Mouse (Mus musculus) frontal cortex, postnatal 25 days (tissue): ENCODE measurements around the gene Gna15.

Source experiments
- DNase-seq, 2 experiments: peaks; one replicate each; pipeline ENCODE4 v3.0.0; 2022; ENCODE audit warnings: low spot score in 2 of 2

Gna15 gene

GRCm38 (mm10) chr10:81467670-81468235 lies 56.3 kb downstream of the Gna15 start:
- DNase-seq, result no peak

DNA sequence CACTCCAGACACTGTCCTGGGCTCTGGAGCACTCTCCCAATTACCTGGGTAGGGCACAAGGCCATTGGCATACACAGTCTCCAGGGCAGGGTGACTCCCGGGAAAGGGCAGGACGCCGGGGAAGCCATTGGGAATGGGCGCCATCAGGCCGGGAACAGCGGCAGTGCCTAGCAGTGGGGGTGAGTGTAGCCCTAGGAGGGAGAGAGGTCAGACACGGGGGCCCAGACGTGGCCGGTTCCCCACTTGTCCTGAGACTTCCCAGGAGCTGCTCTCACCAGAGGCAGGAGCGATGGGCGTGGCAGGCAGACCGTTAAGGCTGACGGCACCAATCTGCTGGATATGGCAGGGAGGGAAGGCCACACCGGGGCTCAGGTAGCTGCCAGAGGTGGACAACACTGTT lies 57.1 kb downstream of the Gna15 start:
- DNase-seq, result no peak

GRCm38 (mm10) chr10:81466066-81466465 lies 58.0 kb downstream of the Gna15 start:
- peak in 1 of 2 experiments; percentile 4 for DNase-seq

- peak in 1 of 2 experiments; percentile 6 for DNase-seq
Observed at GRCm38 (mm10) chr10:81465265-81465645, 58.8 kb downstream of the Gna15 start.

DNA sequence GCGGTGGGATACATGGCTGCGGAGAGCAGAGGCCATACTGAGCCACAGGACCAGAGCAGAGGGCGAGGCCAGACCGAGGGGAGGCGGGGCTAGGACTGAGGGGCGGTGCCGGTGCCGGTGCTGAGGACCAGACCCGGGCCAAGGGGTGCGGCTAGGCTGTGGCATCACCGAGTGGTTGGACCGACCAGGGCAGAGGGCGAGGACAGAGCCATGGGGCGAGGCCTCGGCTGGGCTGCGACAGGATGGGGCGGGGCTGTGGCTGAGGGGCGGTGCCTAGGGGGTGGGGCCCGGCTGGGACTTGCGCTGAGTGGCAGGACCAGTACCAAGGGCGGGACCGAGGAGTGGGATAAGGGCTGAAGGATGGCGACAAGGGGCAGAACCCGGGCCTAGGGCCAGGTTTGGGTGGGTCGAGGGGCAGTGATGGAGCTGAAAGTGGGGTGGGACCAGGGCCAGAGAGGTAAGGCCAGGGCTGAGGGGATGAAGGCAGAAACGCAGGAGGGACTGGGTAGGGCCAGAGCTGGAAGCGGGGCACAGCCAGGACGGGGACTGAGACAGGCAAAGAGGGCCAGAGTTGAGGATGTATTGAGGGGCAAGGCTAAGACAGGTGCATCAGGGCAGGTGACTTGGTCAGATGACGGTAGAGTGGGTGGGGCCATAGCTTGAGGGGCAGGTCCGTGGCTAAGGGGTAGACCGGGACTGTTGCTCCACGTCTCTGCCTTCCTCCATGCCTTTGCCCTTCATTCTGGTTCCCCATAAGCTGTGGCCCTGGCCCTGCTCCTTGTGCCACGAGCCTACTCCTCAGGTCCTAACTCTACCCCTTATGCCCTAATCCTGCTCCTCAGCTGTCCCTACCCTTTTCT lies 59.4 kb downstream of the Gna15 start:
- peak; percentile 4 to 14 for DNase-seq

DNA sequence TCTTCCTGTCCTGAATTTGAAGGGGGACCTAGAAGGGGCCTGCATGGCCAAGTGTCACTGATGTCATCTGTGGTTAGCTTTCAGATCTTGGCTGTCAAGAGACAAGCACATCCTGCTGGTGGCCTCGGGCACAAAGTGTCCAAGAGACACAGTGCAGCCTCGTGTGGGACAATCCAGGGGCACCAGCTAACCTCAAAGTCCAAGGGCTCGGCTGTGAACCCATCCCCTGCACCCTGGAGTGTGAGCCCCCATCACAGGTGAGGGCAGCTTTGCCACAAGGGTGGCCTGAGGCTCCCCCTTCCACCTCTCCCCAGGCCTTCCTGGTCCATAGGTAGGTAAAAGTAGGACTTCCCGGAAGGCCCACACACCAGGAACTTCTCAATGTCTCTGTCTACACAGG lies 60.5 kb downstream of the Gna15 start:
- DNase-seq, result peak; percentile 2 to 6

- peak; percentile 4 to 7 for DNase-seq
Observed at GRCm38 (mm10) chr10:81462917-81463316, 61.1 kb downstream of the Gna15 start.

DNA sequence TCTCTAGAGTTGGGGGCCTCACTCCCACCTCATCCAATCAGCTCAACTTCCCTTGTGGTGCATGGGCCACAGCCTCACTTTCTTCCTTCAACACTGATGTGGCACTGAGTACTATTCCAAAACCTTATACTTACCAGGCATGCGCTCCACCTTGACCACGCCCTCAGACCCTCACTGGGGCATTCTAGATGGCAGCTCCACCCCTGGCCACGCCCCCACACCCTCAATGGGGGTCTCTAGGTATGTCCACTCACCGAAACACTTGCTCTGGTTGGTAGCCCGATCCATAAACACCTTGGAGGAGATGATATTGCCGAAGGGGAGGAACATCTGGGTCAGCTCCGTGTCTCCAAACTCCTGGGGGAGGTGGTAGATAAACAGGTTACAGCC lies 61.6 kb downstream of the Gna15 start:
- DNase-seq, result peak in 1 of 2 experiments; percentile 4

DNA sequence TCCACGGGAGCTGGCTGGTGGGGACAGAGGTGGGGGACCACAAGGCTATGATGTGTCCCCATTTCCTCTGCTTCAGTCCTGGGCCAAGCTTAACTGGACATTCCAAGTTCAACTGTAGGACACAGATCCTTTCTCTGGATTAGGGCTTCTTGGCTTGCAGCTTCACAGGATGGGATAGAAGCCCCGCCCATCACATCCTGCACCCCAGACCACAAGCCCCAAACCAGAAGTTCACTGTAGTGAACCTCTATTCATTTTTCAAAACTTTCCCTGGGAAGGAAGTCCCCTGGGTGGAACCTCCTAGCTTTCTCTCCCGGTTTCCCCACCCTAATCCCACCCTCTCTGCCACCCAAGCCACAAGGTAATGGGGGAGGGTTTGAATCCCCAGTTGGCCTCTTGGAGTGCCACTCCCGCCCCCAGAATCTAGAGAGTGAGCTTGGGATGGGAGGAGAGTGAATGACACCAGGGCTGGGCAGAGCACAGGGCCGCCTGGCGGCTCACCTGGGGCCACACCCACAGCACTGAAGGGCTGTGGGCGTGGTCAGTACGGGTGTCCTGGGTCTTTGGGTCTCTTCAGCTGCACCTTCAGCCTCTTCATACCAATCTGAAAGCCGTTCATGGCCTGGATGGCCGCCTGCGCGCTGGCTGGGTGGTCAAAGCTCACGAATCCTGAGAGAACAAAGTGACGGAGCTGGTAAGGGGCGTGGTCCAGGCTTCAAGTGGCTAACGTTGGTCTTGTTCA lies 62.2 kb downstream of the Gna15 start:
- DNase-seq, result no peak

- no peak for DNase-seq
Observed at GRCm38 (mm10) chr10:81460951-81461350, 63.1 kb downstream of the Gna15 start.

GRCm38 (mm10) chr10:81460471-81460870 lies 63.6 kb downstream of the Gna15 start:
- DNase-seq, result no peak

GRCm38 (mm10) chr10:81459399-81459798 lies 64.6 kb downstream of the Gna15 start:
- no peak for DNase-seq

- DNase-seq, result peak in 1 of 2 experiments; percentile 3
Observed at GRCm38 (mm10) chr10:81458267-81458666, 65.8 kb downstream of the Gna15 start.

DNA sequence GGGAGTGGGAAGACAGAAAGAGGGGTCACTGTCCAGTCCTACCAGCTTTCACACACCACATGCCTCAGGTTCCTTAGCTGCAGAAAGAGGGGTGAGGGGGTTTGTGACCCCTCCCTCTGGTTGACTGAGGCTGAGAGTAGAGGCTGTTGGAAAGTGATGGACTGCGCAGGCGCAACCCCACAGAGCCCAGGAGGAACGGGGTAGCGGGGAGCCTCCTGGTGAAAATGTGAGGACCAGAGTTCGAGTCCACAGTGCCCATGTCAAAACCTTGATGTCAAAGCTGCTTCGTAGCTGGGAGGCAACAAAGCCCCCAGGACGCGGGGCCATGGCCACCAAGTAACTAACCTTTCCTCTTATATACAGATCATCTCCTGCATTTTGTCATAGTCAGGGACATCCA lies 66.4 kb downstream of the Gna15 start:
- DNase-seq, result peak in 1 of 2 experiments; percentile 5

- DNase-seq, result peak in 1 of 2 experiments; percentile 4
Observed at GRCm38 (mm10) chr10:81456983-81457563, 67.0 kb downstream of the Gna15 start.

DNA sequence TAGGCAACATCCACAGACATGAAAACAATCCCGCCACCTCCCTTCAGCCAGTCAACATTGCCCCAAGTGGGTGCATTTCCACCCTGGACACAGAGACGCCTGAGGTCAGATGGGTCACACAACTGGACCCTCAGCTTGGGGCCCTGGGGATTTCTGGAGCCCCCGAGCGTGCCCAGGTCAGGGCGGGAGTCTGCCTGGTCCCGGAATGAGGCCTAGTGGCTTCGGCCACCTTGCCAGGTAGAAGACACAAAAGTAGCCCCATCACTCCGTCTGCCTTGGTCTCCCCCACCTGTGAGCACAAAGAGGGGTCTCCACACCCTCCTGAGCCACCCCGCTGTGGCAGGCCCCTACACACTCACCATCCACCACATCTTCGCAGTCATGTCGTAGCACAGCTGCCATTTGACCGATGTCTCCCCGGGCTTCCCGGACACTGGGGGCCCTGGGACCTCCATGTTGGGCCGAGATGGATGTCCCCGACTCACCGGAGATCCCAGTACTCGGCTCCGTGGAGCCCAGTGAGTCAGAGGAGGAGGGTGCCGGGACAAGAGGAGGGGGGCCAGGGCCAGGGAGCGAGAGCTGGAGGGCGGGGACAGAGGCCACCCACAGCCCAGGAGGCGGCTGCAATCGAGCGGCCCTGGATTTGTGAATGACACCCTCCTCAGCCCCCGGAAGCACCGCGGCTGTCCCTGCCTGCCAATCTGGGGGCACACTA lies 68.7 kb downstream of the Gna15 start, which contains the start of gene Nfic:
Gene Nfic, minus strand, starts transcription at position 455 of the 715 bp plus-strand sequence.
- DNase-seq, result peak in 1 of 2 experiments; percentile 3

DNA sequence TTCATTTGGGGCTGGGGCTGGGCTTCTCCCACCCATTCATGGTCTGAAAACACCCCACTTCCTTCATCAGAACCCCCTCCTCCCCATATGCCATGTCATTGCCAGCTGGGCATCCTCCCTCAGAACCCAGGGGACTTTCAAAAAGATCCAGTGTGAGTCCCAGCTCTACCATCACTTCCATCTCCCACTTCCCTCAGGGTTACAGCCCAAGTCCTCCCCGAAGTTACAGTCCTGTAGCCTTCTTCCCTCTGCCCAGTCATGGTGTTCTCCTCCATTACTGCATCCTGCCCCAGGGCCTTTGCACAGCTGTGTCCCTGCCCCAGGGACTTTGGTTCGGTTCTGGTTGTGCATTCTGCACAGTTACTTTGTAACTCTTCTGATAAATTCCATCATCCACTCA lies 69.9 kb downstream of the Gna15 start:
- DNase-seq, result no peak

DNA sequence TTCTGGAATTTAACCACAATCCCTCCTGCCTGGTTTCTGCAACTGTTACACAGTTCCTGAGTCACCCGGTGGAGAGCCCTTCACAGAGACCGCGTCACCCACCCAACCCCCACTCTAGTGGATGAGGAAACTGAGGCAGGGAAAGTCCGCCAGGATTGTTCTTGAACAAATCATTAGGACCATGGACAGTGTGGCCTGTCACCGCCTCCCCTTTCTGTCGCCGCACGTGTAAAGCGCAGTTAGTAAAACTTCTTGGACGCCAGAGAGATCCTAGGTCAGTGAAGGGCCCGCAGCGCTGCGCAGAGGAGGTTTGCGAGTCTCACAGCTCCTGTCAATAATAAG lies 71.1 kb downstream of the Gna15 start:
- no peak for DNase-seq
